Mouse (Mus musculus) gonadal fat pad, adult 2 months (tissue): Measurements from ENCODE around the gene Mark4. TPM values are rescaled to one million over a fixed set of nuclear protein-coding genes. Genes with fewer than 3 reads are reported as not detected.

Experiments used
- DNase-seq: peaks from one replicate; pipeline ENCODE4 v3.0.0-alpha.2; 2012; ENCODE audit warnings: low read depth
- polyA plus RNA-seq: library from polyadenylated mRNA; depleted of rRNA; stranded (reverse); fragments of >200 nt; gene quantifications from 2 replicates; pipeline ENCODE4 v1.2.3, GENCODE M21; 2012; rRNA removed

Mark4 gene
- polyA plus RNA-seq, 1 experiment = 12.1 TPM

GRCm38 (mm10) chr7:19399496-19400280 is 58.9 kb downstream of the Mark4 start:
- DNase-seq = no peak

- no peak for DNase-seq
Measured at GRCm38 (mm10) chr7:19394484-19394883, 64.1 kb downstream of the Mark4 start.

- DNase-seq = no peak
Measured at GRCm38 (mm10) chr7:19388699-19389413, 69.8 kb downstream of the Mark4 start.

GRCm38 (mm10) chr7:19383708-19384107 is 74.9 kb downstream of the Mark4 start:
- DNase-seq = no peak

- DNase-seq = no peak
Measured at GRCm38 (mm10) chr7:19382166-19382541, 76.5 kb downstream of the Mark4 start.

- no peak for DNase-seq
Measured at GRCm38 (mm10) chr7:19381377-19382165, 77.0 kb downstream of the Mark4 start, which contains the start of gene Ercc2. Gene Ercc2 (plus strand): TSS chr7:19382010.

- no peak for DNase-seq
Measured at GRCm38 (mm10) chr7:19378049-19378448, 80.6 kb downstream of the Mark4 start.

- no peak for DNase-seq
Measured at GRCm38 (mm10) chr7:19376019-19376418, 82.6 kb downstream of the Mark4 start.

- no peak for DNase-seq
Measured at GRCm38 (mm10) chr7:19375368-19375767, 83.3 kb downstream of the Mark4 start.

Other genes with a start within 250 kb of the Mark4 start
- 13.3 and 15.3 TPM in 2 replicates for gene Gpr4, start 246.3 kb downstream of the Mark4 start, polyA plus RNA-seq
- 30.2 and 38.1 TPM in 2 replicates for gene Opa3, start 230.5 kb downstream of the Mark4 start, polyA plus RNA-seq
- gene Vasp, start 187.0 kb downstream of the Mark4 start, polyA plus RNA-seq = 61.0 and 82.5 TPM in 2 replicates
- gene Ppm1n, start 178.8 kb downstream of the Mark4 start, polyA plus RNA-seq = not detected in 2 replicates
- gene Rtn2, start 176.2 kb downstream of the Mark4 start, polyA plus RNA-seq = 30.6 and 59.5 TPM in 2 replicates
- 0.89 and 1.1 TPM in 2 replicates for gene Fosb, start 148.8 kb downstream of the Mark4 start, polyA plus RNA-seq
- gene Ercc1, start 114.0 kb downstream of the Mark4 start, polyA plus RNA-seq = 49.0 and 57.8 TPM in 2 replicates
- gene Cd3eap, start 99.3 kb downstream of the Mark4 start, polyA plus RNA-seq = 4.5 and 5.3 TPM in 2 replicates
- gene Ppp1r13l, start 99.1 kb downstream of the Mark4 start, polyA plus RNA-seq = 13.3 and 14.8 TPM in 2 replicates
- 32.0 and 47.0 TPM in 2 replicates for gene Ercc2, start 76.8 kb downstream of the Mark4 start, polyA plus RNA-seq
- gene Klc3, start 54.7 kb downstream of the Mark4 start, polyA plus RNA-seq = 20.9 and 27.8 TPM in 2 replicates
- gene Ckm, start 54.0 kb downstream of the Mark4 start, polyA plus RNA-seq = 37.3 and 62.7 TPM in 2 replicates
- 5.1 and 5.3 TPM in 2 replicates for gene Exoc3l2, start 4.5 kb upstream of the Mark4 start, polyA plus RNA-seq
- gene Bloc1s3, start 49.5 kb upstream of the Mark4 start, polyA plus RNA-seq = 10.9 TPM in 2 replicates
- gene Trappc6a, start 49.6 kb upstream of the Mark4 start, polyA plus RNA-seq = 114 and 128 TPM in 2 replicates
- 0.35 and 0.56 TPM in 2 replicates for gene Nkpd1, start 59.0 kb upstream of the Mark4 start, polyA plus RNA-seq
- 104 and 109 TPM in 2 replicates for gene Ppp1r37, start 104.3 kb upstream of the Mark4 start, polyA plus RNA-seq
- gene Zfp296, start 118.5 kb upstream of the Mark4 start, polyA plus RNA-seq = 2.0 and 2.7 TPM in 2 replicates
- gene Gemin7, start 118.8 kb upstream of the Mark4 start, polyA plus RNA-seq = 70.7 and 100 TPM in 2 replicates
- gene Clasrp, start 145.7 kb upstream of the Mark4 start, polyA plus RNA-seq = 56.3 and 60.1 TPM in 2 replicates
- gene Relb, start 170.6 kb upstream of the Mark4 start, polyA plus RNA-seq = 21.9 and 23.9 TPM in 2 replicates
- 152 and 174 TPM in 2 replicates for gene Clptm1, start 206.2 kb upstream of the Mark4 start, polyA plus RNA-seq
- 2.1 and 4.1 TPM in 2 replicates for gene Apoc2, start 219.1 kb upstream of the Mark4 start, polyA plus RNA-seq
- not detected in 2 replicates for gene Gm44805, start 222.6 kb upstream of the Mark4 start, polyA plus RNA-seq
- 8.7 and 13.2 TPM in 2 replicates for gene Apoc4, start 222.7 kb upstream of the Mark4 start, polyA plus RNA-seq
- gene Apoc1, start 233.8 kb upstream of the Mark4 start, polyA plus RNA-seq = 90.2 and 97.7 TPM in 2 replicates
- gene Apoe, start 240.4 kb upstream of the Mark4 start, polyA plus RNA-seq = 3,227 and 3,747 TPM in 2 replicates